Mouse (Mus musculus): ENCODE results near the gene D11Wsu47e. TPM values are rescaled to one million over a fixed set of nuclear protein-coding genes. Genes with fewer than 3 reads are reported as not detected.

The D11Wsu47e gene
- polyA plus RNA-seq, 1 experiment from 2014 or later: 11.5 TPM

DNA sequence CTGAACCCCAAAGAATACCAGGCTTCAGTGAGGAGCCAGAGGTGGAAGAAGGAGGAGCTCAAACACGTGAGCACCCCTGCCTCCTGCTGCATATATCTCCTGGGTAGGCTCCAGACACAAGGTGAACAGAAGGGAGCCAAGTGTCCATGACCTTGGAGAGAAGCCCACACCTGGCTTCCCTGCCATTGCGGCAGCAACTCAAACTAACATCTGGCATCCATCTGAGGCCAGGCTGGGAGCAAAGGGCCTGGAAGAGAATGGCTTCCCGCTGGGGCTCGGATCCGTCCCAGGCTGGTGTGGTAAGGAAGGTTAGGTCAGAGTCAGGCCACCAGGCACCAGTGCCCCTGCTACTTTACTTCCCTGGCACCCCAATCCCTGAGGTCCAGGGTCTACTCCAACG, 43.8 kb downstream of the D11Wsu47e start:
- 99% methylated on average over 5 of the region's 6 CpGs for WGBS (ENCODE audit: missing documents)

DNA sequence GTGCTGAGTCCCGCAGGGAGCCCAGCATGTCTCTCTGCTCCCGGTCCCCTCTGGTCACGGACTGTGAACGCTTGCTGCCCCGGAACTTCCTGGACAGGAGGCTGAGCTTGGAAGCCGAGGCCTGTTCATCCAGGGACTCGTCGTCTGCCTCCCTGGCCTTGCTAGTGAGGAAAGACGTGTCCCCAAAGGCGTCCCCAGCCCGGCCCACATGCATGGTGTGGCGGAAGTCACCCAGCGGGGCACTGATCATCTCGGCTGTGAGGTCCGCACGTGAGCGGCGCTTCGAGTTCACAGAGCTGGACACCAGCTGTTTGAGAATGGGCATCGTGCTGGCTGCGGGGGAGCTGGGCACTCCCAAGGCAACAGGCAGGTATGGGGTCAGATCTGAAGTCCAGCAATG, 45.0 kb downstream of the D11Wsu47e start:
- peaks cover 58% of the 10 kb centered on the region for H3K79me2 ChIP-seq (ENCODE audit: inconsistent target)
- H3K27ac ChIP-seq: no peak overlapping the region
- H3K36me3 ChIP-seq (ENCODE audit: inconsistent target): peaks cover 27% of the 10 kb centered on the region; the same call in 1 of the 2 replicates
- WGBS (ENCODE audit: missing documents): 99% methylated on average over 15 of the region's 21 CpGs
- no peak overlapping the region for H3K4me3 ChIP-seq (ENCODE audit: inconsistent target)

More for the DNA sequence above, 43.8 kb downstream of the D11Wsu47e start:
- Histone ChIP-seq H3K27ac (no peak overlapping the region), H3K4me3 (ENCODE audit: inconsistent target) (no peak overlapping the region), H3K36me3 (ENCODE audit: inconsistent target) (peaks cover 27% of the 10 kb centered on the region; the same call in 1 of the 2 replicates), H3K79me2 (ENCODE audit: inconsistent target) (peaks cover 46% of the 10 kb centered on the region)

DNA sequence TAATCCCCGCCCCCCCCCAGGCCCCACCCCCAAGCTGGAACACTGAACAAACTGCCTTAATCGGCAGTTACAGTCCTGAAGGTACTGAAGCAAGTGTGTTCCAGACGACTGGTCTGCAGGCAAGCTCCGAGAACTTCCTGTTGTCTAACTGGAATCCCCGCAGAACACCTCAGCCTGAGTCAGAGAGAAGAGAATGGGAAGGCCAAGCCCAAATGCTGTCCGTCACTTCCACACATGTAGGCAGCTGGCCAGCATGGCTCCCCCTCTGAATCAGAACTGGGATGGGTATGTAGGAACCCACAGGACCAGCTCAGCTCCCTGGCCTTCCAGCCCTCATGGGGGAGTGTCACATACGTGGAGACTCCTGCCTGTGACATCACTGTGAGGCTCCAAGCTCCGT, 45.7 kb downstream of the D11Wsu47e start:
- Histone ChIP-seq H3K79me2 (ENCODE audit: inconsistent target) (peaks cover 65% of the 10 kb centered on the region), H3K27ac (no peak overlapping the region), H3K4me3 (ENCODE audit: inconsistent target) (no peak overlapping the region), H3K36me3 (ENCODE audit: inconsistent target) (peaks cover 27% of the 10 kb centered on the region; the same call in 1 of the 2 replicates)
- 79% methylated on average over 6 of the region's 8 CpGs for WGBS (ENCODE audit: missing documents)

DNA sequence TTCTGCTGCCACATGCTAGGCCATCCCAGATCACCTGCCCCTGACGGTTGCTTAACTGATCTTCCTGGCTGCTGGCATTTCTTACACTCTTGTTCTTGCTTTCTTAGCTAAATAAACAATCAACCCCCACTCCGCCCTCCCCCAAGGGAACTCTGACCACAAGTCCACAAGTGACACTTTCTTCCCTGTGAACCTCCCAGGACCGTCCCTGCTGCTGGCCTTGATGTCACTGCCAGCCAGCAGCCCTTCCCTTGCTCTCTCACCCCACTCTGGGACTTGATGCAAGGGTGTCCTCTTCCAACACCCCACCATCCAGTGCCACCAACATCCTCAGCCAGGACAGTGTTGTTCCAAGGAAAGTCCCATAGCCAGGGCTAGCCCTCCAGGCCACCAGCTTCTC, 46.7 kb downstream of the D11Wsu47e start:
- Histone ChIP-seq H3K36me3 (ENCODE audit: inconsistent target) (peaks cover 27% of the 10 kb centered on the region; the same call in 1 of the 2 replicates), H3K79me2 (ENCODE audit: inconsistent target) (peaks cover 74% of the 10 kb centered on the region)

DNA sequence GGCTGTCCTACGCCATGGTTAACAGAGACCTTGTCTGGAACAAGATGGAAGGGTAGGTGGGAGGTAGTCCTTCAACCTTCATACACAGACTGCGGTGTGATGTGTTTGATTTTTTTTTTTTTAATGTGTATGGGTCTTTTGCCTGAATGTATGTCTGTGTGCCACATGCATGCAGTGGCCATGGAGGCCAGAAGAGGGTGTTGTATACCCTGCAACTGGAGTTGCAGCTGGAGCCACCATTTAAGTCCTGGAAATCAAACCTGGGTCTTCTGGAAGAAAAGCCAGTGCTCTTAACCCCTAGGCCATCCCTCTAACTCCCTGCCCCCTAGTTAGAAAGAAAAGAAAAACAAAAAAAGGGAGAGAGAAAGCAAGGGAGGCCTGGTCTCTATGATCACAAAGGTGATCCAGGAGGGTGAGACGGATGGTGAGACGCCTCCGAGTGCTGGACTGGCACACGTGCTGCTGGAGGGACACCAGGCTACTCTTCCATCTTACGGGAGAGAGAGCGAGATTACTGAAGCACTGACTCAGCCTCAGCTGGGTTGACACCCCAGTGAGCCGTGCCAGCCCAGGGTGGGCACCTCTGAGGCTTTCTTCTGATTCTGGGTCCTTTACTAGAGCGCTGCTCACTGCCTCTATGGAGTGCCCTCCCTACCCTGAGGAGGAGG, 47.9 kb downstream of the D11Wsu47e start:
- 88% methylated on average over 10 of the region's 10 CpGs for WGBS (ENCODE audit: missing documents)
- H3K79me2 ChIP-seq (ENCODE audit: inconsistent target): peaks cover 86% of the 10 kb centered on the region
- peaks cover 20% of the 10 kb centered on the region; the same call in 1 of the 2 replicates for H3K36me3 ChIP-seq (ENCODE audit: inconsistent target)
- H3K4me3 ChIP-seq (ENCODE audit: inconsistent target): no peak overlapping the region
- H3K27ac ChIP-seq: peak overlapping the region; percentile 66; the same call in 1 of the 2 replicates

More for the DNA sequence above, 46.7 kb downstream of the D11Wsu47e start:
- no peak overlapping the region for H3K27ac ChIP-seq
- no peak overlapping the region for H3K4me3 ChIP-seq (ENCODE audit: inconsistent target)
- 83% methylated on average over 3 of the region's 3 CpGs for WGBS (ENCODE audit: missing documents)

DNA sequence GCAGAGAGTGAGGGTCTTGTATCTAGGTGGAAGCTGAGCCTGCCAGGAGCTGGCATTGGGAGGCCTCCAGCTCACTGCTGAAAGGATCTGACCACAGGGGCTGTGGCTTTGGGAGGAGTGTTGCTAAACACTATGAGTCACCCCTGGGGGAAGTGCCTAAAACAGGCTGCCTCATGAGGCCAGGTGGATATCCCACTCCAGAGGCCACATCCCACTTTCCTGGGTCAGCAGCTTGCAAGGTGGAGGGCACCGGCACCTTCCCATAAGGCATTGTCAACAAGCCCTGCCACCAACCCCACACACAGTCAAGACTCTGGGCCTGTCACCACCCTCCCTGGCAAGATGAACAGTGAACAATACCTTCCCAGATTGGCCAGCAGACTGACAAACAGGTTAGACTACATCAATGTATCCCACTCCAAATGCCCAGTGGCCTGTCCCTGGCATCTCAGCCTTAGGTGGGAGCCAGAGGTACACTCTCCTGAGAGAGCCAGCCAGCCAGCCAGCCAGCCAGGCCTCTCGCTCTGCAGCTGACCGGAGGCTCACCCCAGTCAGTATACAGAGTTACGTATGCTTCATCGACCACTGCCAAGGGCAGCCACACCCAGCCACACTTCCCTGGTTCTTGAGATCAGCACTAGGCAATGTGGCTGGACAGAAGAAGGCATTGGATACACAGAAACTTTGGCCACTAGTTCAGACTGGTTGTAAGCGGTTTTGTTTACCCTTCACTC, 49.6 kb downstream of the D11Wsu47e start:
- Histone ChIP-seq H3K4me3 (ENCODE audit: inconsistent target) (no peak overlapping the region), H3K36me3 (ENCODE audit: inconsistent target) (peaks cover 5% of the 10 kb centered on the region; the same call in 1 of the 2 replicates), H3K79me2 (ENCODE audit: inconsistent target) (peaks cover 100% of the 10 kb centered on the region), H3K27ac (peak overlapping the region; percentile 66)
- 36% methylated on average over 4 of the region's 6 CpGs for WGBS (ENCODE audit: missing documents)

DNA sequence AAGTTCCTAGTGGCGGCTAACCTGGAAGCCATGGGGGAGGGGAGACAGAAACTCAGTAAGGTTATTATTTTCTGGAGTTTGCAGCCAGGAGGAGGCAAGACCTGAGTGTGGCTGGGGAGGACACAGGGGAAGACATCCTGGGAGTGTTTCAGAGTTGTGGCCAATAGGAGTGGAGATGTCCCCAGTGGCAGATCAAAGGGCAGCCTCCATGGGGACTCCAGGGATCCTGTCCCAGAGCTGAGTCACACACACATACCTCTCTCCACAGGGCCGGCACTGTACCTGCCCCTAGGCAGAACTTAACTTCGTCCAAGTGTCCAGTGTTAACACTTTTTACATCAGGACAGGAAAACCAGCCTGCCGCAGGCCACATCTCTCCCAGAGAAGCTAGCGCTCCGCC, 50.9 kb downstream of the D11Wsu47e start:
- 93% methylated on average over 5 of the region's 6 CpGs for WGBS (ENCODE audit: missing documents)
- H3K27ac ChIP-seq: no peak overlapping the region
- no peak overlapping the region for H3K4me3 ChIP-seq (ENCODE audit: inconsistent target)
- no peaks in the 10 kb centered on the region for H3K36me3 ChIP-seq (ENCODE audit: inconsistent target)
- H3K79me2 ChIP-seq (ENCODE audit: inconsistent target): peaks cover 100% of the 10 kb centered on the region

DNA sequence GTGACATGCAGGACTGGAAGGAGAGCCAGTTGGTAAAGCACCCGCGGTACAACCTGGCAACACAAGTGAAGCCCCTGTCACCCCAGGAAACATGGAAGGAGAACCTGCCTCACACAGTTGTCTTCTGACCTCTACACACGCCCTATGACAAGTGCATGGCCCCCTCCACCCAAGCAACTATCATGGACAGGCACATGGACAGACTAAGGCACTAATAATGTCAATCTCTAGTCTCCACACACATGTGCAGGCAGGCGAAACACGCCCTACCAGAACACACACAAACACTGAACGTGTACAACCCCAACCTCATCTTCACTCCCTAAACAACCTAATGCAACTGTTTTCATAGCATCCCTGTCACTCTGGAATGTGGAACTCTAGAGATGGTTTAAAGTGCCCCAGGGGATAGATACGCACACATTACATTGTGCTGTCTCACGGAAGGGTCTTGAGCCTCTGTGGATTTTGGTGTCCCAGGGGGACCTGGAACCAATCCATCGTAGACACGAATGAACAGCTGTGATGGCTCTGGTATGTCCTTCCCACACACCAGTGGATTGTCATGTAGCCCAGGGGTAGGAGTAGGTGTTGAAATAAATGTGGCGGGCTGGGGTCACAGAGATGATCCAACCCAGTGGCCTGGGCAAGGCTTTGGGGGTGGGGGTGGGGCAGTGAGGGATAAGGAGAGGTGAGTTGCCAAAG, 52.8 kb downstream of the D11Wsu47e start:
- H3K27ac ChIP-seq: no peak overlapping the region
- no peak overlapping the region for H3K4me3 ChIP-seq (ENCODE audit: inconsistent target)
- WGBS (ENCODE audit: missing documents): 84% methylated on average over 11 of the region's 11 CpGs
- no peaks in the 10 kb centered on the region for H3K36me3 ChIP-seq (ENCODE audit: inconsistent target)
- peaks cover 100% of the 10 kb centered on the region for H3K79me2 ChIP-seq (ENCODE audit: inconsistent target)

DNA sequence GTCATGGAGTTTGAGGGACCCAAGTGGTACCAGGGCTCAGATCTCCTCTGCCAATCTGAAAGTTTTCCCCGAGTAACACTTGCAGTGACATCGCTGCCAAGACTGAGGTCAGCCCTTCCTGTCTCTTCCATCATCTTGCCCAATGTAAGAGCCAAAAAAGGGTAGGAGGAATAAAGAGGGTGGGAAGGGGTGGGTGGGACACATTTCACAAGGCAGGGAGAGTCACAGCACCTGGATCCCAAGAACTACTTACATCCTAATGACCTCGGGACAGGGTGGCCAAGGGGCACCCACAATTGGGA, 53.3 kb downstream of the D11Wsu47e start:
- Histone ChIP-seq H3K79me2 (ENCODE audit: inconsistent target) (peaks cover 100% of the 10 kb centered on the region), H3K36me3 (ENCODE audit: inconsistent target) (no peaks in the 10 kb centered on the region), H3K27ac (0 out of 2 replicates have a peak overlapping the region, but pooled peaks have one; percentile 10), H3K4me3 (ENCODE audit: inconsistent target) (no peak overlapping the region)
- WGBS (ENCODE audit: missing documents): 26% methylated on average over 3 of the region's 3 CpGs

DNA sequence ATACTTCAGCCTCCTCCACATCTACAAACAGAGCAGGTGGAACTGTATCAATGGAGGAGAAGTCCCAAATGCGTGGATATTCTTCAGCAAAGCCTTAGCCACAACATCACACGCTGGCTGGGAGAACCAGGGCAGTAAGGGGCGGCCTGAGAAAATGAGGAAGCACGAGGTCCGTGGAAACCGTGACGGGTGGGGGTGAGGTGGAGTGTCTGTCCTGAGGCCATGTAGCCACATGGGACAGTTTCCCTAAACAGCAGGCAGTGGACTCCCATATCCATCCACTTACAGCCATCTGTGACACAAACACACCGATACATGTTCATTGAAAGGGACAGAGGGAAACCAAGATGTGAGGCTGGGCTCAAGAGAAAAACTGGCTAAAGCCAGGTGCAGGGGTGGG, 53.7 kb downstream of the D11Wsu47e start:
- Histone ChIP-seq H3K79me2 (ENCODE audit: inconsistent target) (peaks cover 100% of the 10 kb centered on the region), H3K27ac (0 out of 2 replicates have a peak overlapping the region, but pooled peaks have one; percentile 10), H3K36me3 (ENCODE audit: inconsistent target) (no peaks in the 10 kb centered on the region), H3K4me3 (ENCODE audit: inconsistent target) (no peak overlapping the region)
- 8% methylated on average over 8 of the region's 8 CpGs for WGBS (ENCODE audit: missing documents)

DNA sequence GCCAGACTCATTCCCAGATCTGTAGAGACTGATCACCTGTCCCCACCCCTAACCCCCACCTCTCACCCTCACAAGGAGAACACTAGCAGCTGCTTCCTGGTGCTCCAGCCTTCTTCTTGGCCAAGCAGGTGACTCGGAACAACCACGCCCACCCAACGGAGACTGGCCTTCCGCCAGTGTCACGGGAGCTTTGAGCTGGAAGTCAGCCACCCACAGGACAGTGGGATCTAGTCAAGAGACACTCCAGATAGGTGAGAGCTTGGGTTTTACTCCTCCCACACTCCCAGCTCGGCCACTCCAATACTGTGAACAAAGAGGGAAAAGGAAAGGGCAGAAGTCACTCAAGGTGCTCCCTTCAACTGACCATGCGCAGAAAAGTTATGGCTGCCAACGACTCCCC, 55.0 kb downstream of the D11Wsu47e start:
- 92% methylated on average over 8 of the region's 8 CpGs for WGBS (ENCODE audit: missing documents)
- Histone ChIP-seq H3K36me3 (ENCODE audit: inconsistent target) (no peaks in the 10 kb centered on the region), H3K79me2 (ENCODE audit: inconsistent target) (peaks cover 100% of the 10 kb centered on the region), H3K4me3 (ENCODE audit: inconsistent target) (no peak overlapping the region), H3K27ac (no peak overlapping the region)

DNA sequence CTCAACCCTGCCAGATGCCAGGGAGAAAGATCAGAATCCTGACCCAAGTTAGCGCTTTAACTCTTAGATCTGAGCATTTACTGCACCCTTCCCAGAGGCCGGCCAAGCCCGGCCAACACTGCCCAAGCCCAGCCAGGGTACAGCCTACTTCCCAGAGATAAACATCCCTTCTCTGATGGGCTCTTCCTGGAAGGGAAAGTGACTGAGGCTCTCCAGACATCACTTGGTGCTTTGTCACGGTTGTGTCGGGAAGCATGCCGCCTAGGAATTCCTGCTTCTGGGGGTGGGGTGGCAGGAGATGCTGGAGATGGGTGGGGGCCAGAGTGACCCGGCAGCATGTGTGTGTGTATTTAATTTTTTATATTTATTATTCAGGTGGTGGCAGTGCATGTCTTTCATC, 55.9 kb downstream of the D11Wsu47e start:
- peaks cover 100% of the 10 kb centered on the region for H3K79me2 ChIP-seq (ENCODE audit: inconsistent target)

DNA sequence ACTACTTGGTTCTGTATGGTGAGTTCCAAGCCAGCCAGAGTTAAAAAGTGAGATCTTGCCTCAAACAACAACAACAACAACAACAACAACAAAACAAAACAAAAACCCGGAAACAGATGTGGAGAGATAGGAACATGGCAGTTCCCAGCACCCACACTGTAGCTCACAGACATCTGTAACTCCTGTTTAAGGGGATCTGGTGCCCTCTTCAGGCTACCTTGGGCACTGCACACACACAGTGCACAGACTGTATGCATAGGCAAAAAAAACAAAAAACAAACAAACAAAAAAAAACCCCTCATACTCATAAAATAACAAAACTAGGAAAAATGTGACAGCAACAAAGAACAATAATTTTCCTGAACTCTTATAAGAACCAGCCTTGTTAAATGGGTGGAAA, 58.8 kb downstream of the D11Wsu47e start:
- no peak overlapping the region for H3K27ac ChIP-seq
- peaks cover 100% of the 10 kb centered on the region for H3K79me2 ChIP-seq (ENCODE audit: inconsistent target)
- 100% methylated on average over 1 of the region's 1 CpGs for WGBS (ENCODE audit: missing documents)
- no peak overlapping the region for H3K4me3 ChIP-seq (ENCODE audit: inconsistent target)
- no peaks in the 10 kb centered on the region for H3K36me3 ChIP-seq (ENCODE audit: inconsistent target)

More for the DNA sequence above, 55.9 kb downstream of the D11Wsu47e start:
- no peaks in the 10 kb centered on the region for H3K36me3 ChIP-seq (ENCODE audit: inconsistent target)
- WGBS (ENCODE audit: missing documents): 92% methylated on average over 5 of the region's 7 CpGs
- no peak overlapping the region for H3K27ac ChIP-seq
- no peak overlapping the region for H3K4me3 ChIP-seq (ENCODE audit: inconsistent target)

All from macrophage (primary cell).